Mouse (Mus musculus): ENCODE measurements around the gene Bmper.

The Bmper gene

DNA sequence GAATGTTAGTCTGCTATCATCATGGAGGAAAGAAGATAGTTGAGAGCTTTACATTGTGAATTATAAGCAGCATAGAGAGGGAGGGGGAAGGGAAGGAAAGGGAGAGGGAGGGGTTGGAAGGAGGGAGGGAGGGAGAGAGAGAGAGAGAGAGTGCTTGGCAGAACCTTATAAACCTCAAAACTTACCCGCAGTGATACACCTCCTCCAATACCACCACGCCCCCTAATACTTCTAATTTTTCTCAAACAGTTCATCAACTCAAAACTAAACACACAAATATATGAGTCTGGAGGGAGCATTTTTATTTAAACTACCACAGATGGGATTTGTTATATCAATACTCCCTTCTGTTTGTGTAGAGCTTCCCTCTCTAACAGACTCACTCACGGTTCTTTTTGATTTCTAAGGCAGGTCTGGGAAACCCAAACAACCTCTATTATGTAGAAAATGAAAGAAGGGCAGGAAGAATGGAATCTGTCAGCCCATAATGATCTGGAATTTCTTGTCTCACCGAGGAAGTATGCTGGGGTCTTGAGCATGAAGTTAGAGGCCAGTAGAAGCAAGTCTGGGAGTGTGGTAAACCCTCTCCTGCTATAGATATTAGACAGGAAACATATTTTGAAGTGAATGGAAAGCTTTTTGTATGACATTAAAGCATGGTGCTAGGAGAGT is 152.0 kb downstream of the Bmper start:
- no peak for DNase-seq (ENCODE audit: low spot score)

DNA sequence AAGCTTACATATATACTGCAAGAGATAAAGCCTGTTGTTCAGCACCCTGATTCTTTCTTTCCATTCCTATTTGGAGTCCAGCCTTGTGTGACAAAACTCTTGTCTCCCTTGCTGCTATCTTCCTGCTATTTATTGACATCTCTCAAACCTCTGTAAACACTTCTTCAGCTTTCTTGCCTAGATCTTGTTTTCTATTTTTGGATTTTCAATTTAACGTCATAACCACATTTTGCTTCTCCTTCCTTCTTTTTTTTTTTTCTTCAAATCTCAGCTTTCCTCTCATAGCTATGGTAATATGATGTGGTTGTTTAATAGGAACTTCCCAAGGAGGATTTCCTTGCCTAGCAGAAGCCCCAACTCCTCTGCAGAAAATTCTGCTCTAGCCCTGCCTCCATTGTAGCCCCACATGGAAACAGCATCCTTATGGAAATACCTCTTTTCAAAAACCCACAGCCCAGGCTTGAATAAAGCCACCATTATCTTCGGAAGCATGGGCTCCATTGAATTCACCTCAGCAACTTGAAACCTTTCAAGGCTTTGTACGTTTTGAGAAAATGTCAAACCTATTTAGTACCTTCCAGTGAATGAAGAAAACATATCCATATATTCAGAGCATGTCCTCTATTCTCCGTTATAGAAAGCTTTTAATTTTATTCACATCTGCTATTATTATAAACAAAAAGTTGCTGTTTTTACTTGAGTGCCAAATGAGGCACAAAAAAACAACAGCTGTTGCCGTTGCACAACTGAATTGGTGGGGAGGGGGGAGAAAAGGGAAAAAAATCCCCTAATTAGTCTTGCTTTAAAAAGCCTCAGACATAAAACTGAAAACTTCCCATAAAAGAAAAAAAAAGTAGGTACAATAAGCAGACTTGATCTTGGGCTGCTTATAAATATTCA is 155.2 kb downstream of the Bmper start:
- no peak for DNase-seq (ENCODE audit: low spot score)

DNA sequence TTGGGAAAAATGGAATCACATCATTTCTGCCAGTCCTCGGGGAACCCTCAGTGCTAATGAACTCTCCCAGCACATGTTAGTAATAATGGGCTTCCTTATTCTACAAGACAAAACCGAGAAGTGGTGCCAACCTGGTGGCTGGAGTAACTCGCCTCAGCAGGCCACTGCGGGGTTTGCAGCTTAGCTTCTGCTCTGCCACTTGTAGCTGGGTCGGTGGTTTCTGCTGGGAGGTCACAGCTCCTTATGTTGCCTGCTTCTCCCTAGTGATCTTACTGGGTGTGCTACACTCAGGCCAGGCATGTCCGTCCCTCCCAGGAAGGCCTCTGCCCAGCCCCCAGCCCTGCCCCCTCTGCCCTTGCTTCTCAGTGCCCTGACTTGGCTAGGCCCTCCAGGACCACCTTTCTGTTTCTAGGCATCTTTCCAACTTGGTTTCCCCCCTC is 155.9 kb downstream of the Bmper start:
- DNase-seq (ENCODE audit: low spot score): no peak

DNA sequence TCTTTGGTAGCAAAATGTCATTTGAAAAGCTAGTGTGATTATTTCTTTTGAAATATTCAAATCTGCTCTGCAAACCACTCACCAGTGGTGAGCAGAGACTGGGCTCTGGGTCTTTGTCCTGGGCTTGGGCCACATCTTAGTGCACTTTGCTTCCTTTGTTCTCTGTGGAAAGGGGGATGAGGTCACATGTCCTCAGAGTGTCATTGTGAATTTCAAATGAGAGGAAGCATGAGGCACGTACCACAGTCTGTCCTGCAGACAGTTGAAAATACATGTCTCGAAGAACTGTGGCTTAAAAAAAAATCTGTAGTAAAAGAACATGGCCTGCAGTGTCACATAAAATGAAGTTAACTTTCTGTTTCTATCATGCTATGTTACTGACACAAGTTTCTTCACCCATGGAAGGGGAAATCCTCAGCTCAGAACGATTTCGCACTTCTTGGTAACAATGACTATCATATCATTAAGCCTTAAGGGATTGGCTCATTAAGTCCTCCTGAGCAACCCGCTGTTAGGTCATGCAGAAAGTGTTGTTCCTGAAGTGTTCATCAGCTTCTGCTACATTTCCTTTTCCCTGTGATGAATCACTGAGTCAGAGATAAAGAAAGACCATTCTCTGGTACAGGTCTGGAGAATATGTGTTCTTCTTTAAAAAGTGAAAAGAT is 157.4 kb downstream of the Bmper start:
- no peak for DNase-seq (ENCODE audit: low spot score)

DNA sequence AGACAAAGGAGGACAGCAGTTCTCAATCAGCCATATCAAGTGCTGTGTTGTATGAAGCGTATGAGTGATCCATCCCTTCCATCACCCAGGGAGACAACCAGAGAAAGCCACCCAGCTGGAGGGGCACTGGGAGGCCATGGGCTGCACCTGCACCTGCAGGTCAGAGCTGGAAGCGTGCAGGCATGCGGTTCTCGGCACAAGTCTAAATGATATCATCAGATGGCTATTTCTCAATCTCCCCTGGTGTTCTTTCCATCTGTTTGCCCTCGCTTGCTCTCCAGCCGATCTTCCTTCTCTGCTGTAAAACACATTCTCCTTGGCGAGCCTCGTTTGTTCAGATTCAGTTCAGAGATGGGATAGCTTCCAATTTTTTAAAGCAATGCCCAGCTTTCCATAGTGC is 160.4 kb downstream of the Bmper start:
- DNase-seq (ENCODE audit: low spot score): no peak

DNA sequence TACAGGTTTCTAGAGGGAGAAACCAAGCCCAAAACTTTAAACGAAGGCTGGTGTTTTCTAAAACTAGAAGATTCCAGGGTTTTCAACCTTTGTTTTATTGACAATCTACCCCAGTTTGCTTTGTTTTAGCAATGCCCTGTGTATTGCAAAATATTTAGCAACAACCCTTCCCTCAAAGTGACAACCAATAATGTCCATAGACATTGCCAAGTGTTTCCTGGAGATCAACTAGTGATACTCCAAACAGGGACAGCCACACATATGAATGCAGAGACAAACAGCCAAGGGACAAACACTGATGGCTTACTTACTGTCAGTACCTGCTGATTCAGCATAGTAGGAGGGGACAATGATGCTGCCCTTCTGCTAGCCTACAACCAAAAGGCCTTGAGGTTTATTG is 161.0 kb downstream of the Bmper start:
- DNase-seq (ENCODE audit: low spot score): no peak

DNA sequence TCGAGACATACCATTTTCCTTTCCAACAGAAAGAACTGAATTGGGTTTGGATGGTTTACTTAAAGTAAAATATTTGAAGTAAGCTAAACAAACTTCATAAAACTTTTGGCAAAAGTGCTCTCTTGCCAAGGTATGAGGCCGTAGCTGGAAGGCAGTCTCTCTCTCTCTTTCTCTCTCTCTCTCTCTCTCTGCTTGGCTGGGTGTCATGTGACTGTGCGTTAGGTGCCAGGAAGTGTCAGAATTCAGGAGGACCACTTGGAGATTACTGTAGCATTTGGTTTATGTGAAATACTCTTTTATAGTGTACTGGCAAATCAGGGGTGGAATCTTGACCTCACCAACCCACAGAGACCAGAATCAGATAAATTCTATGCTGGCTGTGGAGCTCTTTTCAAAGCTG is 162.0 kb downstream of the Bmper start:
- DNase-seq (ENCODE audit: low spot score): no peak

GRCm38 (mm10) chr9:23386201-23386600 is 163.3 kb downstream of the Bmper start:
- no peak for DNase-seq (ENCODE audit: low spot score)

DNA sequence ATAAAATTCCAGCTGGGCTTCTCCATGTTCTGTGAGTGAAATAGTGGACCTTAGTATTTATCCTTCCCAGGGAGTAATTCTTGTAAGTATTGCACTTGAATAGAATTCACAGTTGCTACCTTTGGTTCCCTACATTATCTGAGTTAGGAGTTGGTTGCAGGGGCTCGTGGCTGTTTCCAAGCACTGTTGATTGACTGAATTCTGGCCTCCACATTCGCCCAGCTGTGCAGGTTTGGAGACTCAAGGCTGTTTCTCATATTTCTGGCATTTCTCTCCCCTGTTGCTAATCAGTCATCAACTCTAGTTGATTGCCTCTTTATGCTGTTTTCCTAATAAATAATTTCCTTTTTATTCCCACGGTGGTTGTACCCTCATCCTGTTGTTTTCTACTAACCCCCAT is 167.2 kb downstream of the Bmper start:
- no peak for DNase-seq (ENCODE audit: low spot score)

GRCm38 (mm10) chr9:23394652-23395317 is 171.9 kb downstream of the Bmper start:
- no peak for DNase-seq (ENCODE audit: low spot score)

- no peak for DNase-seq (ENCODE audit: low spot score)
These were observed 173.3 kb downstream of the Bmper start for GRCm38 (mm10) chr9:23396186-23396585.

DNA sequence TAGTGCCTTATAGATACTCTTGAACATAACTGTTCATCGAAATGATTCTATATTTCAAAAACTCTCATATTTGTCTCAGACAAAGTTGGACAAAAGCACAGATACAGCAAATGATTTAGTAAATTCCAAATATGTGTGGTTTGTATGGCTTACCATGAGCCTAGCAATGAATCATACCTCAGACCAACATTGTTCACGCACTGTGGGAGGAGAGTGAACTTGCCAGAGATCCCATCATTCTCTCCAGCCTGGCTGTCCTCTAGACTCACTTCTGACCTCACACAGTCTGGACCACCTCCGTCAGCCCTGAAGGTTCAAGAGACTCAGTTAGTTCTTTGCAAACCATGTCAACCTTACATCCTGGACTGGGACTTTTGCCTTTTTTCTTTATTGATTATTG is 175.0 kb downstream of the Bmper start:
- no peak for DNase-seq (ENCODE audit: low spot score)

GRCm38 (mm10) chr9:23399638-23400284 is 176.9 kb downstream of the Bmper start:
- DNase-seq (ENCODE audit: low spot score): no peak

GRCm38 (mm10) chr9:23407416-23407815 is 184.5 kb downstream of the Bmper start:
- no peak for DNase-seq (ENCODE audit: low spot score)

- no peak for DNase-seq (ENCODE audit: low spot score)
These were observed 185.3 kb downstream of the Bmper start for GRCm38 (mm10) chr9:23407935-23408781.

DNA sequence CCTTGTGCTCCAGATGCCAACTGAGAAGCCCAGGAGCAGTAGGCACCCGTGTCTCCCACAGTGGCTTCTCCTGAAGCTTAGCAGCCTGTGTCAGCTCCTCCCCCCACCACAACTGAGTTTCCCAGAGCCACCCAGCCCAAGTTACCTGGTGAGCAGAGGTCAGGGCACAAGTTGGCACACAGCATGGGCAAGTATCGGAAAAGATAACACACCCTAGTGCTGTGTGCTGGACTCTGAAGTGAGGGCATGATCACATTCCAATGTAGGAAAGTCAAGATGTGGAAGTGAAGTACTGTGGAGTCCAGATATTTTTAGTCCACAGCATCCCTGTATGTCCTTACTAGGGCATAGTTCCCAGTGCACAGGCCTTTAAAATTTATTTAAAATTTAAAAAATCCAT is 187.7 kb downstream of the Bmper start:
- no peak for DNase-seq (ENCODE audit: low spot score)

- DNase-seq (ENCODE audit: low spot score): no peak
These were observed 190.1 kb downstream of the Bmper start for GRCm38 (mm10) chr9:23412956-23413355.

GRCm38 (mm10) chr9:23419107-23419506 is 196.2 kb downstream of the Bmper start:
- DNase-seq (ENCODE audit: low spot score): no peak

DNA sequence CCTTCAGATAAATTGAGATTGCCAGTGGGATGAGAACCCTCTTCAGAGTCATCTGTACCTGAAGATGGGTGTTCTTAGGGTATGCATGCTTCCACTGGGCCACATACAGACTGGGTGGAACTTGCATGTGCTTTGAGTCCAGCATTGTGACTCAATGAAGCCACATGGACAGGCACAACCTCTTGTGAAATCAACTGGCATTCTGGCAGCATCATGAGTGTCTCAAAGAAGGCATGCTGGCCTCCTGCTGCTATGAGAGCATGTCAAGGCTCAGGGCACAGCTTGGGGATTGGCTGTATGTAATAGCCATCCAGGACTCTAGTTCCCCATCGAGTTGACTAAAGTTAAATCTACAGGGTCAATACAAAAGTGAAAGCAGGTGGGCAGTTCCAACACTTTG is 200.9 kb downstream of the Bmper start:
- no peak for DNase-seq (ENCODE audit: low spot score)

- no peak for DNase-seq (ENCODE audit: low spot score)
These were observed 209.8 kb downstream of the Bmper start for GRCm38 (mm10) chr9:23432631-23433030.

GRCm38 (mm10) chr9:23433238-23433637 is 210.4 kb downstream of the Bmper start:
- no peak for DNase-seq (ENCODE audit: low spot score)

Measured in urinary bladder, postnatal 14 days (tissue).